Mouse (Mus musculus) erythroid progenitor cell, adult 5-6 weeks (primary cell): ENCODE measurements around the gene Pak4. TPM values are rescaled to one million over a fixed set of nuclear protein-coding genes. Genes with fewer than 3 reads are reported as not detected.
"Not testable (repeated sequence)": the region's sequence is repeated elsewhere in the genome, so short reads cannot be mapped to it uniquely, and the experiment has no call there.

Experiments
- ATAC-seq: replicated peaks from 2 replicates; pipeline ENCODE4 v1.8.0; 2016; ENCODE audit warnings: moderate number of reproducible peaks, mild to moderate bottlenecking, moderate TSS enrichment, inconsistent platforms; ENCODE audit not compliant: poor library complexity, low FRiP score, severe bottlenecking
- total RNA-seq, 2 experiments: library from RNA; stranded (forward) in 1 of 2; stranded (reverse) in 1 of 2; fragments of 150-400 nt in 1 of 2; fragments of 186-747, 209-891 nt in 1 of 2; gene quantifications; 2 replicates each; pipeline versions ENCODE4 v1.2.3 to v1.2.4; 2015 to 2017; ENCODE audit warnings: low replicate concordance in 2 of 2

The Pak4 gene
- total RNA-seq, 2 experiments from 2014 or later = 2.1 to 9.6 TPM

DNA sequence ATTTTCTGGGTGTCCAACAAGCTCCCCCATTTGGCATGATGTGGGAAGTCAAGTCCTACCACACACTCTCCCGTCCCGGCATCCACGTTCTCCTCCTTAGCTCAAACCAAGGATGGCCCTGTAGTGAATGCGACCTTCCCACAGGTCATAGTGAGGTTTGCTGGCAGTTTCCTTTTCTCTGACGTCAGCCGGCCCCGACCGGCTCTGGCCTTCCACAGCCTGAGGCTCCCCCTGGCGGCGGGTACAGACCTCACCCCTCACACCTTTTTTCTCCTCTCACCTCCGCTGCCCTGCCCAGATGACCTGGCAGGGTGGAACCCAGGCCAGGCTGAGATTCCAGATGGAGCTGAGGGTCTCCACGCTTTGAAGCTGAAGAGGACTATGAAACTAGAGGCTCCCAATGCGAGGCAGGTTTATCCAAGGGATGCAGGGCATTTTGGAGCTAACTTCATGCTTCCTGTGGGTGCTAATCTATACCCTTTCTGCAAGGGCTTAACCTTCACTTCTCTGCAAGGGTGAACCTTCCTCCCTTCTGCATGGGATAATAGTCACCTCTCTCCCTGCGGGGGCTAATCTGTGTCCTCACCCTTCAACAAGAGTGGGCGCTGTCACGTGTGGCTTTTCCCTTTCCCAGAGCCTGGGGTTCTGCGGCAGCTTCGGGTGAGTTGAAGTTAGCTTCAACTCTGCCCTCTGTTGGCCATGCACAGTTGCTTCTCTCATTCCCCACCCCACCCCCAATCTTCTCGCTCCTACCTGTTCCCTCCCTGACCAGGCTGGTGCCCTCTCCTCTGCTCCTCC lies 69.9 kb downstream of the Pak4 start:
- ATAC-seq = peak; percentile 81

DNA sequence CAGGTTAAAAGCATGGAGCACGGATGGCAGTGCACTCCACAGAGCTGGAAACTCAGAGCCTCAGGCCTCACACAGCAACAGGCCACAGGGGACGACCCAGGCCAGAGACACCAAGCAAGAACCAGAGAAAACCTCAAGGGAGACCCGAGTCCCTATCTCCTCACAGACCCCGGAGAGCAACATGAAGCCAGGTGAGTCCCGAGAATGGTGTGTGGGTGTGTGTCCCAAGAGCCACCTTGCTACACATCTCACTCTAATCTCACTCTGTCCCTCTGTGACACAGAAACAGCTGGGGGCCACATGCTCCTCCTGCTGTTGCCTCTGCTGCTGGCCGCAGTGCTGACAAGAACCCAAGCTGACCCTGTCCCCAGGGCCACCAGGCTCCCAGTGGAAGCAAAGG lies 75.4 kb downstream of the Pak4 start, which contains the start of gene Ifnl3:
TSS of gene Ifnl3 (plus strand) at position 301 of the 400 bp plus-strand sequence.
- 0 out of 2 replicates have a peak, but pooled peaks have one; percentile 16 for ATAC-seq

DNA sequence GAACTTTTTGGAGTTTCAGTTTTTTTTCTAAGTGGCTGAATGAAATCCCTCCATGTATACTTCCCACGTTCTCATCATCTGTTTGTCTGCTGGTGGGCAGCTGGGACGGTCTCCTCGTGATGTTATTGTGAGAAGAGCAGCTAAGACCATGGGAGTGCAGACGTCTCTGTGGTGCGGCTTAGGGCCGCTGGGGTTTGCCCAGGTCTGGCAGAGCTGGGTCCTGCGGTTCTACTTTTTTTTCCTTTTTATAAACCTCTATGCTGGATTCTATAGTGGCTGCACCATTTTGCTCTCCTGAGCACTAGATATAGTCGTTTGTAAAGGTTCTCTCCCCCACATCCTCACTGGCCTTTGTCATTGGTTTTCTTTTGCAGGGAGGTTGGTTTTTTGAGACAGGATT lies 86.5 kb downstream of the Pak4 start:
- ATAC-seq = no peak

DNA sequence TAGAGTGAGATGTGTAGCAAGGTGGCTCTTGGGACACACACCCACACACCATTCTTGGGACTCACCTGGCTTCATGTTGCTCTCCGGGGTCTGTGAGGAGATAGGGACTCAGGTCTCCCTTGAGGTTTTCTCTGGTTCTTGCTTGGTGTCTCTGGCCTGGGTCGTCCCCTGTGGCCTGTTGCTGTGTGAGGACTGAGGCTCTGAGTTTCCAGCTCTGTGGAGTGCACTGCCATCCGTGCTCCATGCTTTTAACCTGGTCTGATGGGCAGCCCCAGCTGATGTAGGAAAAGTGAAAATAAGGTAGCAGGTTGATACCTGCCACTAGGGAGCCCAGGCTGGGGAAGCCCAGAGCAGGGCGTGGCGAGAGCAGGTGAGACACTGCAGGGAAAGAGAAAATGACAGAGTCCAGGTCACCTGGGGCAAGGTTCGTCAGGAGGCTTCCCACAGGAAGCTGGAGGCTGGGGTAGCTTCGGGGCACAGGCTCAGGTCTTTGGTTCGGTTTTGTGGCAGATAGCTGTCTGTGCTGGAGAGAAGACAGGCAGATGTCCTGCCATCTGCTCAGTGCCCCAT lies 87.5 kb downstream of the Pak4 start, which contains the start of gene Ifnl2:
TSS of gene Ifnl2 (minus strand) at position 51 of the 570 bp plus-strand sequence.
- 0 out of 2 replicates have a peak, but pooled peaks have one; percentile 25 for ATAC-seq

DNA sequence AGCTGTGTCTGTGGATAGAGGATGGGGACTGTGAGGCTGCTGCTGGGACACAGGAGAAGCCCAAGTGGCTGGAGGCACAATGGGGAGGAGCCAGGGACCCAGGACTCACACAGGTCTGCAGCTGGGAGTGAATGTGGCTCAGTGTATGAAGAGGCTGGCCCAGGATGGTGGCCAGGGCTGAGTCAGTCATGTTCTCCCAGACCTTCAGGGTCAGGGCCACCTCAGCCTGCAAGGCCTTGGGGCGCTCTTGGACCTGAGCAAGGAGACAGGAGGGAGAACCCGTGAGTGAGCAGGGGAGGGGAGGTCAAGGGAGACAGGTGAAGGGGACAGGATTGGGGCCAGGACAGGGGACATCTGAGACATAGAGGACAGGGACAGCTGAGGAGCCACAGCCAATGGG lies 88.9 kb downstream of the Pak4 start:
- ATAC-seq = not testable (repeated sequence)

Other genes starting within 250 kb of the Pak4 start
- 892 and 1,114 TPM in 2 replicates for gene Rps16, start 247.5 kb downstream of the Pak4 start, total RNA-seq (2015; ENCODE audit: low replicate concordance)
- 132 and 239 TPM in 2 replicates for gene Rps16, start 247.5 kb downstream of the Pak4 start, total RNA-seq (2017; ENCODE audit: low replicate concordance)
- 2.1 and 5.8 TPM in 2 replicates for gene Plekhg2, start 225.6 kb downstream of the Pak4 start, total RNA-seq (2015; ENCODE audit: low replicate concordance)
- 1.0 and 3.1 TPM in 2 replicates for gene Plekhg2, start 225.6 kb downstream of the Pak4 start, total RNA-seq (2017; ENCODE audit: low replicate concordance)
- gene Zfp36, start 217.9 kb downstream of the Pak4 start, total RNA-seq (2015; ENCODE audit: low replicate concordance) = 39.8 and 50.5 TPM in 2 replicates
- gene Zfp36, start 217.9 kb downstream of the Pak4 start, total RNA-seq (2017; ENCODE audit: low replicate concordance) = 3.9 and 6.4 TPM in 2 replicates
- gene Med29, start 205.5 kb downstream of the Pak4 start, total RNA-seq (2015; ENCODE audit: low replicate concordance) = 0.84 and 13.0 TPM in 2 replicates
- gene Med29, start 205.5 kb downstream of the Pak4 start, total RNA-seq (2017; ENCODE audit: low replicate concordance) = 2.6 and 4.4 TPM in 2 replicates
- gene Paf1, start 205.2 kb downstream of the Pak4 start, total RNA-seq (2015; ENCODE audit: low replicate concordance) = 21.4 and 56.6 TPM in 2 replicates
- 32.5 and 42.5 TPM in 2 replicates for gene Paf1, start 205.2 kb downstream of the Pak4 start, total RNA-seq (2017; ENCODE audit: low replicate concordance)
- gene Gmfg, start 160.7 kb downstream of the Pak4 start, total RNA-seq (2015; ENCODE audit: low replicate concordance) = 79.3 and 117 TPM in 2 replicates
- gene Gmfg, start 160.7 kb downstream of the Pak4 start, total RNA-seq (2017; ENCODE audit: low replicate concordance) = 55.6 and 119 TPM in 2 replicates
- 0.84 TPM in 1 of 2 replicates, not detected in the other for gene Lrfn1, start 146.2 kb downstream of the Pak4 start, total RNA-seq (2015; ENCODE audit: low replicate concordance)
- not detected in 2 replicates for gene Lrfn1, start 146.2 kb downstream of the Pak4 start, total RNA-seq (2017; ENCODE audit: low replicate concordance)
- gene Ifnl2, start 87.7 kb downstream of the Pak4 start, total RNA-seq (2015; ENCODE audit: low replicate concordance) = not detected in 2 replicates
- gene Ifnl2, start 87.7 kb downstream of the Pak4 start, total RNA-seq (2017; ENCODE audit: low replicate concordance) = not detected in 2 replicates
- not detected in 2 replicates for gene Ifnl3, start 75.3 kb downstream of the Pak4 start, total RNA-seq (2015; ENCODE audit: low replicate concordance)
- not detected in 2 replicates for gene Ifnl3, start 75.3 kb downstream of the Pak4 start, total RNA-seq (2017; ENCODE audit: low replicate concordance)
- not detected in 2 replicates for gene Sycn, start 57.3 kb downstream of the Pak4 start, total RNA-seq (2015; ENCODE audit: low replicate concordance)
- gene Sycn, start 57.3 kb downstream of the Pak4 start, total RNA-seq (2017; ENCODE audit: low replicate concordance) = not detected in 2 replicates
- gene Nccrp1, start 50.9 kb downstream of the Pak4 start, total RNA-seq (2015; ENCODE audit: low replicate concordance) = not detected in 2 replicates
- not detected in 2 replicates for gene Nccrp1, start 50.9 kb downstream of the Pak4 start, total RNA-seq (2017; ENCODE audit: low replicate concordance)
- gene Samd4b, start within 50 bp of the Pak4 start, total RNA-seq (2015; ENCODE audit: low replicate concordance) = 15.9 and 29.6 TPM in 2 replicates
- 8.0 and 20.2 TPM in 2 replicates for gene Samd4b, start within 50 bp of the Pak4 start, total RNA-seq (2017; ENCODE audit: low replicate concordance)
- not detected in 2 replicates for gene Acp7, start 33.1 kb upstream of the Pak4 start, total RNA-seq (2015; ENCODE audit: low replicate concordance)
- gene Acp7, start 33.1 kb upstream of the Pak4 start, total RNA-seq (2017; ENCODE audit: low replicate concordance) = not detected in 2 replicates
- not detected in 2 replicates for gene Fbxo27, start 94.7 kb upstream of the Pak4 start, total RNA-seq (2015; ENCODE audit: low replicate concordance)
- gene Fbxo27, start 94.7 kb upstream of the Pak4 start, total RNA-seq (2017; ENCODE audit: low replicate concordance) = 1.4 TPM in 1 of 2 replicates, not detected in the other
- 2.5 TPM in 1 of 2 replicates, not detected in the other for gene Fbxo17, start 118.6 kb upstream of the Pak4 start, total RNA-seq (2015; ENCODE audit: low replicate concordance)
- gene Fbxo17, start 118.6 kb upstream of the Pak4 start, total RNA-seq (2017; ENCODE audit: low replicate concordance) = 1.3 TPM in 1 of 2 replicates, not detected in the other
- gene Mrps12, start 143.6 kb upstream of the Pak4 start, total RNA-seq (2015; ENCODE audit: low replicate concordance) = 12.6 and 27.2 TPM in 2 replicates
- 16.2 and 17.5 TPM in 2 replicates for gene Mrps12, start 143.6 kb upstream of the Pak4 start, total RNA-seq (2017; ENCODE audit: low replicate concordance)
- 1.3 and 6.1 TPM in 2 replicates for gene Sars2, start 143.8 kb upstream of the Pak4 start, total RNA-seq (2015; ENCODE audit: low replicate concordance)
- gene Sars2, start 143.8 kb upstream of the Pak4 start, total RNA-seq (2017; ENCODE audit: low replicate concordance) = 0.39 and 4.4 TPM in 2 replicates
- not detected in 2 replicates for gene Ccer2, start 158.0 kb upstream of the Pak4 start, total RNA-seq (2015; ENCODE audit: low replicate concordance)
- gene Ccer2, start 158.0 kb upstream of the Pak4 start, total RNA-seq (2017; ENCODE audit: low replicate concordance) = not detected in 2 replicates
- 38.9 and 40.2 TPM in 2 replicates for gene Sirt2, start 168.6 kb upstream of the Pak4 start, total RNA-seq (2015; ENCODE audit: low replicate concordance)
- gene Sirt2, start 168.6 kb upstream of the Pak4 start, total RNA-seq (2017; ENCODE audit: low replicate concordance) = 3.6 and 14.5 TPM in 2 replicates
- 8.3 and 12.2 TPM in 2 replicates for gene Nfkbib, start 169.3 kb upstream of the Pak4 start, total RNA-seq (2015; ENCODE audit: low replicate concordance)
- gene Nfkbib, start 169.3 kb upstream of the Pak4 start, total RNA-seq (2017; ENCODE audit: low replicate concordance) = 4.8 and 5.5 TPM in 2 replicates
- gene Rinl, start 190.8 kb upstream of the Pak4 start, total RNA-seq (2015; ENCODE audit: low replicate concordance) = 4.3 and 8.8 TPM in 2 replicates
- gene Rinl, start 190.8 kb upstream of the Pak4 start, total RNA-seq (2017; ENCODE audit: low replicate concordance) = 5.4 and 19.4 TPM in 2 replicates
- 215 and 258 TPM in 2 replicates for gene Hnrnpl, start 210.4 kb upstream of the Pak4 start, total RNA-seq (2015; ENCODE audit: low replicate concordance)
- 202 and 252 TPM in 2 replicates for gene Hnrnpl, start 210.4 kb upstream of the Pak4 start, total RNA-seq (2017; ENCODE audit: low replicate concordance)
- gene Ech1, start 227.0 kb upstream of the Pak4 start, total RNA-seq (2015; ENCODE audit: low replicate concordance) = 34.2 and 61.2 TPM in 2 replicates
- 10.6 and 14.1 TPM in 2 replicates for gene Ech1, start 227.0 kb upstream of the Pak4 start, total RNA-seq (2017; ENCODE audit: low replicate concordance)
- gene Lgals4, start 235.7 kb upstream of the Pak4 start, total RNA-seq (2015; ENCODE audit: low replicate concordance) = not detected in 2 replicates
- 0.91 and 1.5 TPM in 2 replicates for gene Lgals4, start 235.7 kb upstream of the Pak4 start, total RNA-seq (2017; ENCODE audit: low replicate concordance)